Mouse (Mus musculus) embryonic facial prominence, embryonic 13.5 days (tissue): ENCODE results near the gene Apol6. TPM values are rescaled to one million over a fixed set of nuclear protein-coding genes. Genes with fewer than 3 reads are reported as not detected.

Experiments
- ATAC-seq: fragments of 200-750 bp; cut with Nextera tagmentation; 2 replicates; pipeline ENCODE4 v1.8.0; 2017; ENCODE audit warnings: low read depth; ENCODE audit not compliant: insufficient number of reproducible peaks, insufficient read depth, low FRiP score, low TSS enrichment
- H3K27ac ChIP-seq: fragments of 300-500 bp; sonication (generic); 2 replicates; pipeline ENCODE4 v1.5.1; 2015; ENCODE audit warnings: moderate library complexity, mild to moderate bottlenecking, inconsistent platforms
- H3K27me3 ChIP-seq: fragments of 300-500 bp; sonication (generic); 2 replicates; pipeline ENCODE4 v1.6.1; 2015; ENCODE audit warnings: mild to moderate bottlenecking, inconsistent platforms
- H3K36me3 ChIP-seq: fragments of 300-500 bp; sonication (generic); 2 replicates; pipeline ENCODE4 v1.6.1; 2015; ENCODE audit warnings: mild to moderate bottlenecking, inconsistent platforms
- H3K4me1 ChIP-seq: fragments of 300-500 bp; sonication (generic); 2 replicates; pipeline ENCODE4 v1.6.1; 2015; ENCODE audit warnings: inconsistent platforms
- H3K4me2 ChIP-seq: fragments of 300-500 bp; sonication (generic); 2 replicates; pipeline ENCODE4 v1.6.1; 2015; ENCODE audit warnings: moderate library complexity, mild to moderate bottlenecking, inconsistent platforms
- H3K4me3 ChIP-seq: fragments of 300-500 bp; sonication (generic); 2 replicates; pipeline ENCODE4 v1.5.1; 2015; ENCODE audit warnings: mild to moderate bottlenecking, inconsistent platforms
- H3K9ac ChIP-seq: fragments of 300-500 bp; sonication (generic); 2 replicates; pipeline ENCODE4 v1.6.1; 2015; ENCODE audit warnings: mild to moderate bottlenecking, inconsistent platforms
- H3K9me3 ChIP-seq: fragments of 300-500 bp; sonication (generic); 2 replicates; pipeline ENCODE4 v1.6.1; 2016; ENCODE audit warnings: inconsistent platforms
- WGBS: fragments of 180-500 bp; shearing (Covaris S2); methylation state at CpG from one replicate; pipeline ENCODE4 v1.1.7; 2015; ENCODE audit warnings: mixed read lengths; 5-methylcytosine and 5-hydroxymethylcytosine counted together
- polyA plus RNA-seq: library from polyadenylated mRNA; unstranded; fragments of >200 nt; fragmentation: Nextera tagmentation; extraction: Ambion mirVana; gene quantifications from 2 replicates; pipeline ENCODE4 v1.2.1, GENCODE M21; 2015

Gene Apol6
- polyA plus RNA-seq, 1 experiment from 2014 or later = 0.22 TPM

DNA sequence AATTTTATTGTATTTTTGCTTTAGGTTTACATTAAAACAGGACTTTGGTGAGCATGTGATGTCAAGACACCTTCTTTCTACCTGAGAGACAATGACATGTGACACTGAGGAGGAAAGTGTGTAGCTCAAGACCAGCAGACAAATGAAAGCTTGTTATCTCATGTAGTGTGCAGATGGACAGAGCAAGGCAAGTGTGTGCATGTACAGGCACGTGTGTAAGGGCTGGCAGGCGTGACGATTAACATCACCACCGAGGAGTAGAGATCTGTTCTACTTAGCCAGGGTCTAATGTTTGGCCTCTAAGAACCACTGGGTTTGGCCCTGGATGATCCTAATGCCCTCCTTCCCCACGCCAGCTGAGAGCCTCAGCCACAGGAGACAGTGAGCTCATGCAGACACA is 46.0 kb downstream of the Apol6 start:
- H3K36me3 ChIP-seq = peaks cover 67% of the 10 kb centered on the region
- no peak overlapping the region for H3K9ac ChIP-seq
- no peaks in the 10 kb centered on the region for H3K9me3 ChIP-seq
- ATAC-seq = no peak
- H3K27ac ChIP-seq = peak overlapping the region; percentile 40; the same call in 1 of the 2 replicates
- 83% methylated on average over 5 of the region's 5 CpGs for WGBS
- no peaks in the 10 kb centered on the region for H3K27me3 ChIP-seq
- no peak overlapping the region for H3K4me2 ChIP-seq
- H3K4me3 ChIP-seq = no peak overlapping the region
- H3K4me1 ChIP-seq = peaks cover 27% of the 10 kb centered on the region

DNA sequence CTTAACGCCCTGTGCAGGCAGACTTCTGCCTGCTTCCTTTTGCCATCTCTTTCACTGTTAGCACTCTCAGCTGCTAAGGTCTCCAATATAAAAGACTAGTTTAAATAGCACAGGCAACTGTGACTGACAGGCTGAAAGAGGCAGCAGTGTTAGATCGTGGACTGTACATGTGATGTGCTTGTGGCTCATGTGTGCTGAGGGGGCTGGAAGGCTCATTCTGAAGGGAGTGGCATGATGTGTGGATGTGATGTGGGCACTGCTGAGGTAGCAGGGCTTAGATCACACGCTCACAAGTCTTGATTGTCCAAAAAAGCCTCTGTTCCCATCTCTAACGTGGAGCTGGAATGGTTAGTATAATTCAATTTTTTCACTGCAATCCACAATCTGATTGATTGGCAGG is 46.9 kb downstream of the Apol6 start:
- Histone ChIP-seq H3K9me3 (no peaks in the 10 kb centered on the region), H3K27me3 (no peaks in the 10 kb centered on the region), H3K9ac (no peak overlapping the region), H3K4me3 (no peak overlapping the region), H3K36me3 (peaks cover 65% of the 10 kb centered on the region), H3K27ac (no peak overlapping the region), H3K4me1 (peaks cover 27% of the 10 kb centered on the region), H3K4me2 (no peak overlapping the region)
- WGBS = 72% methylated on average over 4 of the region's 4 CpGs
- no peak for ATAC-seq

DNA sequence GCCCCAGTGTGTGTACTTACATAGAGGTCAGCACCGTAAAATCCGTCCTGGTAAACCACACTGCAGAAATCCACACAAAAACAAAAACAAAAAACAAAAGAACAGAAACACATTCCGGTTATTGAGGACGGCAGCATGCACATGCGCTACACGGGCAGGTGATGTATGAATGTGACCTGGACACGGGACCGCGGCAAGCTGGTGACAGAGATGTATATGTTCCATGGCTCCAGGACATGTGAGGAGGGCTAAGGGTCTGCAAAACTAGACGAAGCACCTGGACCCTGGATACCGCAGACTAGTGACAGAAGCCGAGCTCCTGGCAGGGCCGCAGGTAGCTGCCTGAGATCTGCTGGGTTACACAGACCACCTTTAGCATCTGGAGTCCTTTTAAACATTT is 49.9 kb downstream of the Apol6 start:
- peaks cover 22% of the 10 kb centered on the region for H3K4me1 ChIP-seq
- no peak overlapping the region for H3K4me2 ChIP-seq
- H3K36me3 ChIP-seq = peaks cover 69% of the 10 kb centered on the region
- 95% methylated on average over 13 of the region's 13 CpGs for WGBS
- no peaks in the 10 kb centered on the region for H3K9me3 ChIP-seq
- ATAC-seq = no peak
- H3K27me3 ChIP-seq = no peaks in the 10 kb centered on the region
- H3K4me3 ChIP-seq = no peak overlapping the region
- no peak overlapping the region for H3K27ac ChIP-seq
- no peak overlapping the region for H3K9ac ChIP-seq

DNA sequence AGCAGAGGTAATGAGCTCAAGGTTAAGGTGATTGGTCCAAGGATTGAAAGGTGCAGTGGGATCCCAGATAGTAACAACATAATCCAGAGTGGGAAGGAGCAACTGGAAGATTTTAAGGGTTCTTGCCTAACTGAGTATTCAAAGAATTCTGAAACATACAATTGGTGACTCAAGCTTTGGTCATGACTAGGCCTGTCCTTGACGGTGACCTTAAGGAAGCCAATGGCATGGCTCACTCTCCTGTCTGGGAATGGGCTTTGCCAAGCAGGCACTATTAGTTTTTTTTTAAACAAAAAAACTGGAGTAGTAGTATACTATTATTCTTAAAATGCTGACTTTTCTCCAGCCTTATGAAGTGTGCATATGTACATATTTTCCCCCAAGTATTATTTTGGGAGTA is 50.7 kb downstream of the Apol6 start:
- H3K27me3 ChIP-seq = no peaks in the 10 kb centered on the region
- 89% methylated on average over 1 of the region's 1 CpGs for WGBS
- no peak for ATAC-seq
- H3K4me2 ChIP-seq = no peak overlapping the region
- no peak overlapping the region for H3K4me3 ChIP-seq
- H3K9me3 ChIP-seq = no peaks in the 10 kb centered on the region
- no peak overlapping the region for H3K27ac ChIP-seq
- peaks cover 76% of the 10 kb centered on the region for H3K36me3 ChIP-seq
- H3K9ac ChIP-seq = no peak overlapping the region
- peaks cover 21% of the 10 kb centered on the region for H3K4me1 ChIP-seq

DNA sequence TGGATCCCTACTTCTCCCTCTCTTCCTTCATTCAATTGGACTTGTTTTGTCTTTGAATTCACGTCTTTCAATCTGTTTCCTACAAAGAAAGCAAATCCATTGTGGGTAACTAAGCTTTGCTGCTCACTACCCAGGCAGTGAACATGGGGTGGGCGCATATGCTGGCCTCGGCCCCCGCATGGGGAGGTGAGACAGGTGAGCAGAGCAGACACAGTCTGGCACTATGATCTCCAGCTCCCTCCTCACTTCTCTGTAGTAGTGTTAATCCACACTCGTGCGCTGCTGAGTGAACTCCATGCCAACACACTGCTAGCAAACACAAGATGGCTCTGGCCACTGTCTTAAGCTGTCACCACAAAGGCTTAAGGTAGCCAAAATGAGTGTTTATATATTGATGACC is 52.8 kb downstream of the Apol6 start:
- no peak overlapping the region for H3K9ac ChIP-seq

DNA sequence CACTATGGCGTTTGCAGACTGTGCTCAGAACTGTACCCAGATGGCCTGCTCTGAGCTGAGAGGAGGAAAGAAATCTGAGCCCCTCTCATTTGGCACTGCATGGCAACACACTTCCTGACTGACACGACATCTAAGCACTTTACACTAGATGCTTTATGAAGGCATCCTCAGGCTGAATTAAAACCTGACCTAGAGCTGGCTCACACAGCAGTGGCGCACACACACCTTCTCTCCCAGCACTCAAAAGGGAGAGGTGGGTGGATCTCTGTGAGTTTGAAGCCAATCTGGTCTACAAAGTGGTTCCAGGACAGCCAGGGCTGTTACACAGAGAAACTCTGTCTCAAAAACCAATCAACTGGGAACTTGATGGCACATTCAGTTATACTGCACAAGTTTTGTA is 55.2 kb downstream of the Apol6 start:
- Histone ChIP-seq H3K4me3 (no peak overlapping the region), H3K36me3 (peaks cover 62% of the 10 kb centered on the region), H3K9me3 (no peaks in the 10 kb centered on the region), H3K9ac (no peak overlapping the region), H3K27me3 (no peaks in the 10 kb centered on the region), H3K27ac (peak overlapping the region; percentile 29), H3K4me2 (no peak overlapping the region), H3K4me1 (peaks cover 20% of the 10 kb centered on the region)
- WGBS = 29% methylated on average over 3 of the region's 3 CpGs
- ATAC-seq = no peak

More for the DNA sequence above, 52.8 kb downstream of the Apol6 start:
- H3K4me1 ChIP-seq = peaks cover 12% of the 10 kb centered on the region
- no peak for ATAC-seq
- WGBS = 94% methylated on average over 6 of the region's 6 CpGs
- no peak overlapping the region for H3K4me3 ChIP-seq
- no peak overlapping the region for H3K27ac ChIP-seq
- H3K36me3 ChIP-seq = peaks cover 79% of the 10 kb centered on the region
- H3K4me2 ChIP-seq = no peak overlapping the region
- H3K27me3 ChIP-seq = no peaks in the 10 kb centered on the region
- no peaks in the 10 kb centered on the region for H3K9me3 ChIP-seq

DNA sequence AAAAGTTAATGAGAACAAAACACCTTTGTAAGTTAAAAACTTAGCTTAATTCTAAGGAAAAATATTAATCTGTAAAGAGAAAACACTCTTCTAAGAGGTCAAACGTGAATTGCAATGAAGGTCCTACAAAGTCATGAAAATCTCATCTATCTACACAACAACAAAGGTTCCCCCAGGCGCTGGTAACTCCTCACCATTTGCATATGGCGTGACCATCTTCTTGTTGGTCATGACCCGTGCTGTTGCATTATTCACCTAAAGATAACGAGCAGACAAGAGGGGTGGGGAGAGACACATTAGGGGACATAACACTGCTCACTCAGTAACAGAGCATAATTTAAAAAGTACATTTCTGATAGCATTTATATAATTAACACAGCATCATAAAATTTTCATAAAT is 58.2 kb downstream of the Apol6 start:
- Histone ChIP-seq H3K27ac (no peak overlapping the region), H3K9ac (no peak overlapping the region), H3K36me3 (peaks cover 47% of the 10 kb centered on the region), H3K4me1 (peaks cover 29% of the 10 kb centered on the region), H3K9me3 (no peaks in the 10 kb centered on the region), H3K4me2 (no peak overlapping the region), H3K27me3 (no peaks in the 10 kb centered on the region), H3K4me3 (no peak overlapping the region)
- 90% methylated on average over 5 of the region's 5 CpGs for WGBS
- no peak for ATAC-seq

DNA sequence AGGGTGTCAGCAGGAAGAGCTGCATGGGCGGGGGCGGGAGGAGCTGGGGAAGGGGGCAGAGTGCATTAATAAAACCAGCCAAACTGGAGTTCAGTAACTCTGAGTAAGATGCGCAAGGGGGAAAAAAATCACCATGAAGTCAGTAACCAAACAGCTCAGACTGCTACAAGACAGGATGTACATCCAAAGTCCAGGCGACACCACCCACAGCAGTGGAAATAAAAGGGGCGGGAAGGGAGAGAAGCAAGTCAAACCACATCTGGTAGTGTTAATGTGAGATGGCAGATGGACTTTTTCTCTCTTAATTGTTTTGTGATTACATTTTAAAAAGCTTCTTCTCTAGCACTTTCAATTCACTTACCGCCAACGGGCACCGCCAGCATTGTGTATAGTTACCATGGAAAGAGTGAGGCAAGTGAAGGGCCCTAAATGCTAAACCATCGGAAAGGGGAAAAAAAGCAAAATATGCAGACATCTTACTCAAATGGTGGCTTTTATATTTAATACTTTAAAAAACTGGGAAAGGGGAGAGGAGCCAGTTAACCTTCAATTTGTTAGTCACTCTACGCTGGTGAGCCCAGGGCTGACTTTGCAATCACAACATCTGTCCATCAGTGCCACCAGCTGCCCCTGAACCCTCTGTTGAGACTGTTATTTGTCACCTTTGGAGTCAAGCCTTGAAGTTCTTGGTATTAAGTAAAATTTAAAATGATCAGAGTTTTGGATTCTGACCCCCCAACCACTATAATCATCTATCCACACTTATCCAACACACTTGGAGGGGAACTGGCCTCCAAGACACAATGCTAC is 60.0 kb downstream of the Apol6 start:
- Histone ChIP-seq H3K9me3 (no peaks in the 10 kb centered on the region), H3K4me1 (peaks cover 25% of the 10 kb centered on the region), H3K4me3 (no peak overlapping the region), H3K27ac (peak overlapping the region; percentile 55; the same call in 1 of the 2 replicates), H3K4me2 (no peak overlapping the region), H3K27me3 (no peaks in the 10 kb centered on the region), H3K9ac (no peak overlapping the region), H3K36me3 (peaks cover 36% of the 10 kb centered on the region)
- no peak for ATAC-seq
- WGBS = 75% methylated on average over 10 of the region's 10 CpGs

DNA sequence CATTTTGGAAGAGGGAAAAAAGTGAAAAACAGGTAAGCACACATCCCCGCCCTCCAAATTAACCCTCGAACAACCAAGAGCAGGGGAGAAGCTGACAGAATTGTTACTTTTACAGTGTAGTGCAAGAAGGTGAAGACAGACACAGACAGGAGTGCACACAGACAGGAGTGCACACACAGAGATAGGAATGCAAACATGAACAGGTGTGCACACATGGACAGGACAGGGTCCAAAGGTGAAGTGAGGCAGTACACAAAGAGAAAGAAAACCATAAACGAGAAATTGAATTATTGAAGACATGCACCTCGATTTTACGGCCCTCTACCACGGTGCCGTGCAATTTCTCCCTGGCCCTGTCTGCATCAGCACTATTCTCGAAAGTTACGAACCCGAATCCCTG is 60.7 kb downstream of the Apol6 start:
- WGBS = 77% methylated on average over 10 of the region's 10 CpGs
- H3K36me3 ChIP-seq = peaks cover 34% of the 10 kb centered on the region

More for the DNA sequence above, 60.7 kb downstream of the Apol6 start:
- H3K27ac ChIP-seq = no peak overlapping the region
- H3K4me1 ChIP-seq = peaks cover 21% of the 10 kb centered on the region
- no peak overlapping the region for H3K4me2 ChIP-seq
- no peak overlapping the region for H3K4me3 ChIP-seq
- no peaks in the 10 kb centered on the region for H3K9me3 ChIP-seq
- ATAC-seq = no peak
- no peak overlapping the region for H3K9ac ChIP-seq
- H3K27me3 ChIP-seq = no peaks in the 10 kb centered on the region

Other genes starting within 250 kb of the Apol6 start
- gene Zfp251, start 173.3 kb upstream of the Apol6 start, polyA plus RNA-seq = 30.5 and 30.8 TPM in 2 replicates
- gene Zfp7, start 165.5 kb upstream of the Apol6 start, polyA plus RNA-seq = 11.0 and 12.3 TPM in 2 replicates
- 0.54 and 0.56 TPM in 2 replicates for gene Gm49527, start 165.4 kb upstream of the Apol6 start, polyA plus RNA-seq
- 21.0 and 23.6 TPM in 2 replicates for gene Zfp647, start 119.3 kb upstream of the Apol6 start, polyA plus RNA-seq
- 92.2 and 94.9 TPM in 2 replicates for gene 1110038F14Rik, start 96.2 kb upstream of the Apol6 start, polyA plus RNA-seq
- gene Mb, start 5.9 kb downstream of the Apol6 start, polyA plus RNA-seq = 1.7 and 2.5 TPM in 2 replicates